Mouse (Mus musculus) ES-E14 (cell line): ENCODE measurements at regions not wholly inside any gene's neighbourhood (a gene's known extent, or its start where the extent isn't known, plus 50 kb on each side); places are given as distances from the start of the nearest gene placed in this dataset.

Source experiments
- DNase-seq: peaks from one replicate; pipeline ENCODE4 v3.0.0-alpha.2; 2013; ENCODE audit warnings: low read depth, low spot score
- H3K27ac ChIP-seq: 2 replicates; pipeline ENCODE4 v1.5.1; 2012; ENCODE audit warnings: low read depth, mild to moderate bottlenecking, low read length, moderate library complexity, mixed read lengths; ENCODE audit not compliant: poor library complexity, insufficient read depth, severe bottlenecking
- H3K36me3 ChIP-seq: 2 replicates; pipeline ENCODE4 v1.6.1; 2012; ENCODE audit warnings: mild to moderate bottlenecking, low read length, moderate library complexity, mixed read lengths; ENCODE audit not compliant: control insufficient read depth, poor library complexity, insufficient read depth, severe bottlenecking
- H3K4me1 ChIP-seq, 2 experiments: fragments of 150-350 bp in 1 of 2; sonication (generic) in 1 of 2; 2 replicates each; pipeline ENCODE4 v1.6.1; 2012; ENCODE audit warnings: low read length in 2 of 2, mild to moderate bottlenecking in 1 of 2, mixed read lengths in 1 of 2; ENCODE audit not compliant: control insufficient read depth in 2 of 2, insufficient read depth in 2 of 2, poor library complexity in 1 of 2
- H3K4me3 ChIP-seq, 2 experiments: fragments of 150-350 bp in 1 of 2; sonication (generic) in 1 of 2; 2 replicates each; pipeline ENCODE4 v1.5.1; 2012; ENCODE audit warnings: low read length in 2 of 2, low read depth in 1 of 2, mild to moderate bottlenecking in 1 of 2, mixed read lengths in 1 of 2; ENCODE audit not compliant: insufficient read depth in 1 of 2, poor library complexity in 1 of 2, severe bottlenecking in 1 of 2
- H3K9ac ChIP-seq: 2 replicates; pipeline ENCODE4 v1.6.1; 2012; ENCODE audit warnings: low read depth, mild to moderate bottlenecking, low read length, mixed read lengths; ENCODE audit not compliant: poor library complexity, insufficient read depth, severe bottlenecking
- H3K9me3 ChIP-seq: fragments of 150-350 bp; sonication (generic); 2 replicates; pipeline ENCODE4 v1.6.1; 2012; ENCODE audit warnings: low read depth, mild to moderate bottlenecking, low read length; ENCODE audit not compliant: control insufficient read depth, insufficient read depth
- CHD2 ChIP-seq: IDR thresholded peaks from 2 replicates; pipeline ENCODE4 v1.6.1; 2014; ENCODE audit warnings: mild to moderate bottlenecking, low read depth, low read length, inconsistent platforms
- HCFC1 ChIP-seq: IDR thresholded peaks from 2 replicates; pipeline ENCODE4 v1.6.1; 2012; ENCODE audit warnings: low read length, inconsistent platforms, borderline replicate concordance; ENCODE audit not compliant: insufficient read depth
- MAFK ChIP-seq: IDR thresholded peaks from 2 replicates; pipeline ENCODE4 v1.6.1; 2014; ENCODE audit warnings: mild to moderate bottlenecking, low read depth, low read length, inconsistent platforms; ENCODE audit not compliant: insufficient read depth
- ZC3H11A ChIP-seq: IDR thresholded peaks from 2 replicates; pipeline ENCODE4 v1.6.1; 2012; ENCODE audit warnings: low read depth, mild to moderate bottlenecking, inconsistent platforms, low read length, borderline replicate concordance
- ZNF384 ChIP-seq: IDR thresholded peaks from 2 replicates; pipeline ENCODE4 v1.6.1; 2012; ENCODE audit warnings: low read depth, low read length, inconsistent platforms
- in situ Hi-C, 2 experiments: fragments of 600-800 bp; cut with MboI; formaldehyde crosslinking; loops; one replicate each; pipeline ENCODE4 v1.15.1; 2025; ENCODE audit warnings: low sequenced_read_pairs in 2 of 2, inconsistent platforms in 1 of 2; ENCODE audit not compliant: unreplicated experiment in 2 of 2

DNA sequence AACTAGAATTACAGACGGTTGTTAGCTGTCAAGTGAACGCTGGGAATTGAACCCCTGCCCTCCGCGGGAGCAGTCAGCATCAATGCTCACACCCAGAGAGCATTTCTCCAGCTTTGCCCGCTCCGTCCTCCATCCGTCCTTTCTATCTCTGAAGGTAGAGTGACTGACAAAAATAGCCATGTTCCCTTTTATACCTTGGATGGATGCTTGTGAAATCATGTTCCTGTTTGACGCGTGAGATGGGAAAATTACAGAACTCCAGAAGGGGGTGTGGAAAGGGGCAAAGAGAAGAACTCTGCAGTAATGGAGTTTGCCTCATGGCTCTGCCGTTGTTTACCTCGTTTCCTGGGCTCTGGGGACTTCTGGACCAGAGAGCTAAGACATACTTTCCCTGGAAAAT, 162.1 kb upstream of the Ccdc54 start:
- TF ChIP-seq HCFC1: no peak
- TF ChIP-seq MAFK: no peak
- TF ChIP-seq ZC3H11A: no peak
- H3K4me1 ChIP-seq: no peaks in the 10 kb centered on the region
- no peak overlapping the region for H3K4me3 ChIP-seq
- no peak overlapping the region for H3K27ac ChIP-seq
- in situ Hi-C loops: no loop called here
- no peaks in the 10 kb centered on the region for H3K36me3 ChIP-seq
- H3K9me3 ChIP-seq: no peaks in the 10 kb centered on the region
- no peak overlapping the region for H3K9ac ChIP-seq
- no peak for DNase-seq

DNA sequence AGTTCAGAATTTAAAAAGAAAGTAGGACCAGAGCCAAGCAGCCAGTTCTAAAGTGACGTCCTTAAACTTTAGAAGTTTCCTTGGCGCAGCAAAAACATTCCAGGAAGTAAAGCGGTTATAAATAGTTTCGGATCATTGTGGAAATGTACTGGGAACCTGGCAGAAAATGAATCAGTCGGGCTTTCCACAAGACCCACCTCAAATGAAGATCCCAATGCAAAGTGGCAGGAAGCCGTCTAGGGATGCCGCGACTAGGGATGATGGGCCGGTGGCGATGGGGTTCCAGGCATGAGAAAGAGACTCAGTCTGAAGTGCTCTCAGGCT, 161.3 kb upstream of the Ccdc54 start:
- H3K4me1 ChIP-seq: no peaks in the 10 kb centered on the region
- no peaks in the 10 kb centered on the region for H3K36me3 ChIP-seq
- no peak for DNase-seq
- no peak for TF ChIP-seq HCFC1
- TF ChIP-seq ZC3H11A: no peak
- TF ChIP-seq ZNF384: no peak
- no peak for TF ChIP-seq MAFK
- TF ChIP-seq CHD2: no peak
- H3K4me3 ChIP-seq: no peak overlapping the region
- no peak overlapping the region for H3K27ac ChIP-seq
- in situ Hi-C loops: no loop called here
- H3K9ac ChIP-seq: no peak overlapping the region
- no peaks in the 10 kb centered on the region for H3K9me3 ChIP-seq

DNA sequence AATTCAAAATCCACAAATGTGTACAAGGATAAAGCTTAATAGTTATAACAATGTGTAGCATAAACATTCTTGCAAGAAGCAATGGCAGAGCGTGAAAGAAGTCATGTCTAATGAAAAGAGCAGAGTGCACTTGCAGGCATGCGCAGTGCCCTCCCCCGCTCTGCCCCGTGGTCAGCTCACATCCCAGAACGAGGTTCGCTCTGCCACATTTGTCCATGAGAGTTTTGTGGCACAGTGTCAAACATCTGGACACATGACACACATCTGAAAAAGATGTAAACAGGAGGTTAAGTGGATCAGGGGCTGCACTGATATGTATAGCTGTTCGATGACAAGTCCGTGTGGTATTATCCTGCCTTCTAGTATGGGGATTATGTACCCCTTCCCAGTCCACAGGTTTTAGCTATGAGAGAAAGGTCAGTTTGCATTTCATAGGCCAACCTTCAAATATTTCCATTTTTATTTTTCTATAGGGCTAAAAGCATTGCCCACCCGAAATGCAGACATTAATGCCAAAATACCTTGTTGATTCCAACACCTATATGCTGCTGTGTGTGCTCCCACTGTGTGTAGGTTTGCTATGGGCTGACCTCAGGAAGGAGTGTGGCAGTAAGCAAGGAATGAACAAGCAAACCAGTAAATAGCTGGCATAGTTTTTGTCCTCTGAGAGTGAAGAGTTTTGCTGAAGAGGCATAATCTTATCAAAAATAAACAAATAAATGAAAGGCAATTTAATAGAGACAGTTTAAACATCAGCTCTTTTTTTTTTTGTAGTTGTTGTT, 160.7 kb upstream of the Ccdc54 start:
- no peaks in the 10 kb centered on the region for H3K9me3 ChIP-seq
- no peak overlapping the region for H3K27ac ChIP-seq
- no peak overlapping the region for H3K4me3 ChIP-seq
- H3K36me3 ChIP-seq: no peaks in the 10 kb centered on the region
- H3K9ac ChIP-seq: no peak overlapping the region
- no peaks in the 10 kb centered on the region for H3K4me1 ChIP-seq
- no peak for TF ChIP-seq ZNF384
- no peak for TF ChIP-seq HCFC1
- no peak for TF ChIP-seq MAFK
- TF ChIP-seq ZC3H11A: no peak
- no peak for TF ChIP-seq CHD2
- no peak for DNase-seq
- in situ Hi-C loops: no loop called here

DNA sequence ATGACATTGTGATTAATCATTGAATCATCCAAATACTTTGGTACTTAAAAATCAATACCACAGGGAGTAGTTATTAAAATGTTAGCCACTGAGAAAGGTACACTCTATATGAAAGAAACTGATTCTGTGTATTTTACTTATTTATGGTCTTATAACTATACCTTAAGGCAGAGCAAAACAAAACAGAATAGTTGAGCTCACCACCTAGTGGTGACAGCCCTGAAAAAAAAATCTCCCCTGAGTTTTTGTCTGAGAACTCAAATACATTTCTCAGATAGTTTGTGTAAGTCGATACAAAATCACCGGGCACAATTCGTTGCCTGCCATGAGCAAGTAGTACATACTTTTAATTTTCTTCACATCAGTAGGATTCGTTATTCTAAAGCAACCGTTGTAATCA, 156.7 kb upstream of the Ccdc54 start:
- H3K4me3 ChIP-seq: no peak overlapping the region
- H3K9ac ChIP-seq: no peak overlapping the region
- H3K9me3 ChIP-seq: no peaks in the 10 kb centered on the region
- in situ Hi-C loops: loop anchor here (25.0 kb wide), 2 partner anchors 360 to 485 kb away; no protein-coding TSS in a partner anchor
- no peaks in the 10 kb centered on the region for H3K4me1 ChIP-seq
- DNase-seq: no peak
- TF ChIP-seq ZC3H11A (no peak), HCFC1 (no peak), ZNF384 (no peak), MAFK (no peak), CHD2 (no peak)
- H3K36me3 ChIP-seq: no peaks in the 10 kb centered on the region
- H3K27ac ChIP-seq: no peak overlapping the region

GRCm38 (mm10) chr16:50745723-50746122, 154.8 kb upstream of the Ccdc54 start:
- H3K4me3 ChIP-seq: no peak overlapping the region
- H3K9ac ChIP-seq: no peak overlapping the region
- TF ChIP-seq ZC3H11A (no peak), CHD2 (no peak), ZNF384 (no peak)
- in situ Hi-C loops: loop anchor here (25.0 kb wide), 2 partner anchors 358 to 483 kb away; no protein-coding TSS in a partner anchor
- H3K4me1 ChIP-seq: no peaks in the 10 kb centered on the region
- no peak for DNase-seq
- H3K9me3 ChIP-seq: no peaks in the 10 kb centered on the region
- no peaks in the 10 kb centered on the region for H3K36me3 ChIP-seq
- H3K27ac ChIP-seq: no peak overlapping the region
